Mouse (Mus musculus): ENCODE measurements around the gene Lrrc74a. TPM values are rescaled to one million over a fixed set of nuclear protein-coding genes. Genes with fewer than 3 reads are reported as not detected.

Lrrc74a gene
- polyA plus RNA-seq, 1 experiment from 2014 or later, result not detected

DNA sequence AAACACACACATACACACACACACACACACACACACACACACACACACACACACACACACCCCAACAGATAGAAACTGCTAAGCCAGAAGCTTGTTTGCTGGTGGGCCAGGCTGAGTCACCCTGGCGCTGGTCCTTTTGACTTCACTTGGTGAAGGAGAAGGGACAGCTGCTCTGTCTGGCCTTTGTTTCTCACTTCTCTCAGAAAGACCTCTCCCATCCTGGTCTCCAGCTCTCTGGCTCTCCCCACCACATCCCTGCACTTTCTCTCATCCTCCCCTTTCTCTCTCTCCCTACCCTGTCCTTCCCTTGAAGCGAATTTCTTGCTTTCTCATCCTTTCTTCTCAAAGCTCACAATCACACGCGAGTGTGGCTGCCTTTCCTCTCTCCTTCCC, 70.1 kb downstream of the Lrrc74a start:
- Histone ChIP-seq H3K9ac (ENCODE audit: low read length) (peak overlapping the region; percentile 2; the same call in 1 of the 2 replicates), H3K9me3 (replicated peaks; ENCODE audit: control insufficient read depth, low read length) (no peaks in the 10 kb centered on the region), H3K4me1 (ENCODE audit: control insufficient read depth, insufficient read depth, low read length) (peaks cover 83% of the 10 kb centered on the region), H3K27me3 (replicated peaks; ENCODE audit: control insufficient read depth, insufficient read depth, low read length) (no peaks in the 10 kb centered on the region), H3K27ac (ENCODE audit: low read depth, low read length) (peak overlapping the region; percentile 59), H3K36me3 (ENCODE audit: control insufficient read depth, insufficient read depth, low read length) (no peaks in the 10 kb centered on the region), H3K4me3 (ENCODE audit: low read depth, low read length) (no peak overlapping the region), H3K4me2 (ENCODE audit: low read length) (no peak overlapping the region)
- DNase-seq (ENCODE audit: low spot score) (no peak), ATAC-seq (no peak)
- WGBS, result 26% methylated on average over 4 of the region's 4 CpGs

DNA sequence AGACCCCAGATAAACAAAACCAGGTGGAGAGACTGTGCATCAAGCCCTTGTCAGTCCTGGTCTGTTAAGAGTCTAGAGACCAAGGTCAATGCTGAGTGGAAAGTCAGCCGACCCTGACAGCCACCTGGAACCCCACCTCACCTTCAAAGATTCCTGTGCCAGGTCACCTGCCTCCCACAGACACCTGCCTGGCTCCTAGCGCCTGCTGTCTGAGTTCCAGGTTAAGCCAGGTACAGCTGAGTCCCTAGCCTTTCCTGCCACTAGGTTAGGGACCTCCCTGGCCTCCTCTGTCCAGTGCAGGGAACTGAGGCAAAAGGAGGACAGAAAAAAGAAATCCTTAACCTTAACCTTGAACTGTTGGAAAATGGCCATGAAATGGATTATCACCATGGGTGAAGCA, 70.7 kb downstream of the Lrrc74a start:
- DNase-seq (ENCODE audit: low spot score), result no peak
- Histone ChIP-seq H3K4me1 (ENCODE audit: control insufficient read depth, insufficient read depth, low read length) (peaks cover 82% of the 10 kb centered on the region), H3K27ac (ENCODE audit: low read depth, low read length) (peak overlapping the region; percentile 59), H3K9me3 (replicated peaks; ENCODE audit: control insufficient read depth, low read length) (no peaks in the 10 kb centered on the region), H3K27me3 (replicated peaks; ENCODE audit: control insufficient read depth, insufficient read depth, low read length) (no peaks in the 10 kb centered on the region), H3K4me3 (ENCODE audit: low read depth, low read length) (no peak overlapping the region), H3K9ac (ENCODE audit: low read length) (no peak overlapping the region), H3K36me3 (ENCODE audit: control insufficient read depth, insufficient read depth, low read length) (no peaks in the 10 kb centered on the region), H3K4me2 (ENCODE audit: low read length) (no peak overlapping the region)
- WGBS, result 72% methylated on average over 2 of the region's 2 CpGs
- ATAC-seq, result no peak

DNA sequence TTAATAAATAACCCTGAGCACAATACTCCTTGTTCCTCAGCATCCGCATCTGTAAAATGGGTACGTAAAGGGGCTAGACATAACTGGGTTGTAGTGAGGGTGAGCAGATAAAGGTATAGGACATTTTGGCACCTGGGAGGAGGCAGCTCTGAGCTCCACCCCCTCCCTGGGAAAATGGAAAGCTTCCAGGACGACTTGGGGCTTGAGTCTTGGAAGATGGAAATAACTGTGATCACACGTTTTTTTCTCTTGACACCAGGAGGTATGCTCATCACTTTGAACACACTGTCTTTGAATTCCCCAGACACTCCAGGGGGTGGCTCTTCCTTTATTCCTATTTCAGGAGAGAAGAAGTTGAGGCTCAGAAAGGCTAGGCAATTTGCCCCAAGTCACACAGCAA, 71.1 kb downstream of the Lrrc74a start:
- Histone ChIP-seq H3K27me3 (replicated peaks; ENCODE audit: control insufficient read depth, insufficient read depth, low read length) (no peaks in the 10 kb centered on the region), H3K36me3 (ENCODE audit: control insufficient read depth, insufficient read depth, low read length) (no peaks in the 10 kb centered on the region), H3K4me2 (ENCODE audit: low read length) (no peak overlapping the region), H3K9me3 (replicated peaks; ENCODE audit: control insufficient read depth, low read length) (no peaks in the 10 kb centered on the region), H3K27ac (ENCODE audit: low read depth, low read length) (peak overlapping the region; percentile 98; the same call in 1 of the 2 replicates), H3K4me3 (ENCODE audit: low read depth, low read length) (no peak overlapping the region), H3K9ac (ENCODE audit: low read length) (no peak overlapping the region), H3K4me1 (ENCODE audit: control insufficient read depth, insufficient read depth, low read length) (peaks cover 78% of the 10 kb centered on the region)
- DNase-seq (ENCODE audit: low spot score) (no peak), ATAC-seq (no peak)
- 64% methylated on average over 4 of the region's 4 CpGs for WGBS

DNA sequence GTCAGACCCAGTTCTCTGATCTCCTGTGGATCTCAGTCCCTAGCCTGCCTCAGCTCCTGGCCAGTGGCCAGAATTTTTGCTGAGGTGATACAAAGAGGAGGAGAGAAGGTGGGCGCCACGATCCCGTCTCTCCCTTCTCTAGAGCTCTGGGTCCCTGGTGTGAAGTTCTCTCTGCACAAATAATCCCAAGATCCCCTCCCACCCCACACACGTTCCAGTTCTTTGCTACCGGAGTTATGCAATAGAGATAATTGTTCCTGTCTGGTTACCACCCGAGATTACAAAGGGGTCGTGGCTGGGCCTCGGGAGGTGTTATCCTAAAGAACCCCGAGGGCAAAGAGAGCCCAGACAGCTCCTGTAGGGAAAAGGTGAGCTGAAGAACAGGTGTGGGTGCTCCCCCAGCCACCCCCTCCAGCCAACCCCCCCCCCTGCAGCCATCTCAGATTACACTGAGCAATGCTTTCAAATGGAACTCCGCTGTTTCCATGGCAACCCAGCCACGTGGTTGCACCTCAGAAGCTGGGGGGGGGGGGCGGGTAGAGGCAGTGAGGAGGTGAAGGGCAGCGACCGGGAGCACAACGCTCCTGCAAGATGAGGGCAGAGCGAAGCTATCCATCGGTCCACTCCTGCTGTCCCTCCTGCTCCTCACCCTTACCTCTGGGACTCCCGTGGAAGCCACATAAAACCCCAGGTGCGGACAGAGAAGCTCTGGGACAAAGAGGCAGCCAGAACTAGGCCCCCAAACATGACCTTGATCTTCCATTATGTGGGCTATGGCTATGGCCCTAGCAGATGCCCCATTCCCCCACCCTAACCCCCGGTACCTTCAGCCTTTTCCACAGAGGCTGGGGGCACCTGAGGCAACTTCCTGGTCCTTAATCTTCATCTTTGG, 72.1 kb downstream of the Lrrc74a start:
- Histone ChIP-seq H3K4me3 (ENCODE audit: low read depth, low read length) (no peak overlapping the region), H3K27me3 (replicated peaks; ENCODE audit: control insufficient read depth, insufficient read depth, low read length) (no peaks in the 10 kb centered on the region), H3K4me2 (ENCODE audit: low read length) (peak overlapping the region; percentile 50), H3K36me3 (ENCODE audit: control insufficient read depth, insufficient read depth, low read length) (no peaks in the 10 kb centered on the region), H3K9ac (ENCODE audit: low read length) (peak overlapping the region; percentile 54), H3K27ac (ENCODE audit: low read depth, low read length) (peak overlapping the region; percentile 98), H3K4me1 (ENCODE audit: control insufficient read depth, insufficient read depth, low read length) (peaks cover 78% of the 10 kb centered on the region), H3K9me3 (replicated peaks; ENCODE audit: control insufficient read depth, low read length) (no peaks in the 10 kb centered on the region)
- DNase-seq (ENCODE audit: low spot score) (peak; percentile 94), ATAC-seq (peak; percentile 4)
- 2% methylated on average over 19 of the region's 20 CpGs for WGBS

- 9% methylated on average over 5 of the region's 5 CpGs for WGBS
- peak; percentile 96 for DNase-seq (ENCODE audit: low spot score)
- H3K4me3 ChIP-seq (ENCODE audit: low read depth, low read length), result no peak overlapping the region
Observed at GRCm38 (mm10) chr12:86806923-86807794, 73.0 kb downstream of the Lrrc74a start.

DNA sequence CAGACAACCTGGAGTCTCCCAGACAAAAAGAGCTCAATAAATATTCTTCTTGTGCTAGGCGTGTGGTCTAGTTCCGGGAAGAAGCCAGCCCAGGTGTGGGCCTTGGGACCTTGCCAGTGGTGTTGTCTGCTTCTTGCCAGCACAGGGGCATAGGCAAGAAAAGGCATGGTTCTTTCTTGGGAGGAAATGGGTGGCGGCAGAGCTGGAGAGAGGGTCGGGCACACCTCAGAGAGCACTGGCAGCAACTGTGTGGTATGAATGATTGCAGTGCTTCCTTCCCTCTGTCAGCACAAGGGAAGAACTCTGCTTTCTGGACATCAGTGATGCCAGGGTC, 73.6 kb downstream of the Lrrc74a start:
- Histone ChIP-seq H3K27ac (ENCODE audit: low read depth, low read length) (peak overlapping the region; percentile 98), H3K9me3 (replicated peaks; ENCODE audit: control insufficient read depth, low read length) (no peaks in the 10 kb centered on the region), H3K27me3 (replicated peaks; ENCODE audit: control insufficient read depth, insufficient read depth, low read length) (no peaks in the 10 kb centered on the region), H3K9ac (ENCODE audit: low read length) (peak overlapping the region; percentile 45), H3K4me2 (ENCODE audit: low read length) (peak overlapping the region; percentile 12; the same call in 1 of the 2 replicates), H3K4me3 (ENCODE audit: low read depth, low read length) (no peak overlapping the region), H3K4me1 (ENCODE audit: control insufficient read depth, insufficient read depth, low read length) (peaks cover 71% of the 10 kb centered on the region), H3K36me3 (ENCODE audit: control insufficient read depth, insufficient read depth, low read length) (no peaks in the 10 kb centered on the region)
- no peak for DNase-seq (ENCODE audit: low spot score)
- no peak for ATAC-seq
- WGBS, result 23% methylated on average over 4 of the region's 4 CpGs

More at GRCm38 (mm10) chr12:86806923-86807794, 73.0 kb downstream of the Lrrc74a start:
- peaks cover 74% of the 10 kb centered on the region for H3K4me1 ChIP-seq (ENCODE audit: control insufficient read depth, insufficient read depth, low read length)
- no peaks in the 10 kb centered on the region for H3K9me3 ChIP-seq (replicated peaks; ENCODE audit: control insufficient read depth, low read length)
- no peaks in the 10 kb centered on the region for H3K36me3 ChIP-seq (ENCODE audit: control insufficient read depth, insufficient read depth, low read length)
- H3K27ac ChIP-seq (ENCODE audit: low read depth, low read length), result peak overlapping the region; percentile 98
- ATAC-seq, result peak; percentile 76
- H3K4me2 ChIP-seq (ENCODE audit: low read length), result peak overlapping the region; percentile 50
- peak overlapping the region; percentile 54 for H3K9ac ChIP-seq (ENCODE audit: low read length)
- no peaks in the 10 kb centered on the region for H3K27me3 ChIP-seq (replicated peaks; ENCODE audit: control insufficient read depth, insufficient read depth, low read length)

- Histone ChIP-seq H3K4me2 (ENCODE audit: low read length) (no peak overlapping the region), H3K4me3 (ENCODE audit: low read depth, low read length) (no peak overlapping the region), H3K9ac (ENCODE audit: low read length) (no peak overlapping the region), H3K4me1 (ENCODE audit: control insufficient read depth, insufficient read depth, low read length) (peaks cover 63% of the 10 kb centered on the region), H3K27ac (ENCODE audit: low read depth, low read length) (0 out of 2 replicates have a peak overlapping the region, but pooled peaks have one; percentile 49), H3K27me3 (replicated peaks; ENCODE audit: control insufficient read depth, insufficient read depth, low read length) (no peaks in the 10 kb centered on the region), H3K9me3 (replicated peaks; ENCODE audit: control insufficient read depth, low read length) (no peaks in the 10 kb centered on the region), H3K36me3 (ENCODE audit: control insufficient read depth, insufficient read depth, low read length) (no peaks in the 10 kb centered on the region)
- 85% methylated on average over 4 of the region's 4 CpGs for WGBS
- no peak for DNase-seq (ENCODE audit: low spot score)
- no peak for ATAC-seq
Observed at GRCm38 (mm10) chr12:86808856-86809255, 74.7 kb downstream of the Lrrc74a start.

DNA sequence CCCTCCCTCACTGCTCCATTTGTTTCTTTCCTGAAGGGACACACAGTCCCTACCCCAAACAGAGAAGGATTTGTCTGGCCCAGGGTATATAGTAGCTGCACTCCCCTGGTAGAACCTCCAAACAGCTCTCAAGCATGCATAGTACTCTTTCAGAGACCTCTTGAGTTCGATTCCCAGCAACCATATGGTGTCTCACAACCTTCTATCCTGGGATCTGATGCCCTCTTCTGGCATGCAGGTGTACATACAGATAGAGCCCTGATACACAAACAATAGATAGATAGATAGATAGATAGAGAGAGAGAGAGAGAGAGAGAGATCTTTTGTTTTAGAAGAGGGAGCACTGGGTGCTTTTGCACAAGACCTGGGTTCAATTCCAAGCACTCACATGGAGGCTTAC, 75.9 kb downstream of the Lrrc74a start:
- WGBS, result 90% methylated on average over 1 of the region's 1 CpGs
- Histone ChIP-seq H3K9ac (ENCODE audit: low read length) (no peak overlapping the region), H3K9me3 (replicated peaks; ENCODE audit: control insufficient read depth, low read length) (no peaks in the 10 kb centered on the region), H3K36me3 (ENCODE audit: control insufficient read depth, insufficient read depth, low read length) (no peaks in the 10 kb centered on the region), H3K27ac (ENCODE audit: low read depth, low read length) (peak overlapping the region; percentile 75), H3K4me2 (ENCODE audit: low read length) (no peak overlapping the region), H3K4me3 (ENCODE audit: low read depth, low read length) (no peak overlapping the region), H3K27me3 (replicated peaks; ENCODE audit: control insufficient read depth, insufficient read depth, low read length) (no peaks in the 10 kb centered on the region), H3K4me1 (ENCODE audit: control insufficient read depth, insufficient read depth, low read length) (peaks cover 59% of the 10 kb centered on the region)
- DNase-seq (ENCODE audit: low spot score), result no peak
- no peak for ATAC-seq

Data from forebrain, embryonic 14.5 days (tissue).